14 mouse cellular contexts compared by ENCODE assay signal in the genomic region with DNA sequence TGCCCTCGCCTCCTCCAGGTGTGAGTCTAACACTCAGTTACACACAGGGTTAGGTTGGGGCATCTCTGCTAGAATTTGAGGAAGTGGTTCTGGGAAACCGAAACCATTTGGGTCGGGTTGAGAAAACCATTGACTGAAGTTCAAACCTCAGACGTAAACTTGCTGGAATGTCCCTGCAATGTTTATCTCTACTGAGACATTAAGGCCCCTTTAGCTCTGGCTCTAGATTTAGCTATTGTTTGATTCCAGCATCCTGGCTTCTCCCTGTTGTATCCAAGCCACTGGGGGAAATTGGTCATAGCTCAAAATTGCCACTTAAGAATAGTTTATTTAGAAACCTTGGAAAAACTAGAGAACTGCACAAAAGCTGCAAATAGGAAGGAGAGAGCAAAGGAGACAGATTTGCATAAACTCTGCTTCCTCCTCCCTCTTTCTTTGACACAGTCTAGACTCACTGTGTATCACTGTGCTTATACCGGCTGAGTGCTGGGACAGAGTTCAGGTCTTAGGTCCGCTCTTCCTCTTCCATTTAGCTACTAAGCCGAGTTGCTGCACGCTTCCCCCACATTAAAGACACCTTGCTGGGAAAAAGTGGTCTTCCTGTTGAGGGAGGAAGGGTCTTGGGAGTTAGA. TPM values are rescaled to one million over a fixed set of nuclear protein-coding genes. Genes with fewer than 3 reads are reported as not detected.
DNase-seq lines count a peak whose midpoint lies in the region; ATAC-seq and TF ChIP-seq lines count a peak whose summit lies in the region.
"Had no signal": no experiment of that assay in that cellular context is flagged by ENCODE, and none has a peak within 500 bp of the region (broad histone marks: within the 10 kb centered on the region; RNA-seq: fewer than 3 reads in every experiment).

No protein-coding gene starts in this region.

- no peak overlapping the region for H3K4me3 ChIP-seq in gastrocnemius, adult 2 months
- H3K4me3 ChIP-seq in lung, embryonic 15.5 days = no peak overlapping the region
- H3K4me3 ChIP-seq in lung, adult 2 months (replicated peaks; ENCODE audit: extremely low read depth, low read depth, low read length) = no peak overlapping the region
- H3K4me3 ChIP-seq: liver, embryonic 13.5 days had no signal

- TF ChIP-seq POLR2A in lung, adult 2 months (IDR thresholded peaks at IDR 0.05; ENCODE audit: borderline replicate concordance, extremely low read depth, low read depth, low read length) = no peak

- H3K4me2 ChIP-seq in lung, embryonic 15.5 days = no peak overlapping the region
- H3K4me2 ChIP-seq: liver, embryonic 13.5 days had no signal

- ATAC-seq in lung, embryonic 15.5 days (ENCODE audit: borderline replicate concordance, extremely low read depth, low FRiP score, low TSS enrichment) = no peak
- peak; percentile 72 for ATAC-seq in inflammation-experienced regulatory T-cells, adult 6 months

- no peaks in the 10 kb centered on the region; the same call in 1 of the 2 replicates for H3K27me3 ChIP-seq in lung, embryonic 15.5 days
- H3K27me3 ChIP-seq in splenic B cell, adult 2 months (ENCODE audit: control insufficient read depth, insufficient read depth, low read length, poor library complexity, severe bottlenecking) = no peaks in the 10 kb centered on the region

- H3K27ac ChIP-seq in gastrocnemius, adult 2 months = peak overlapping the region; percentile 71
- peak overlapping the region; percentile 9 for H3K27ac ChIP-seq in lung, embryonic 15.5 days
- H3K27ac ChIP-seq: liver, embryonic 13.5 days had no signal

- H3K4me1 ChIP-seq in lung, embryonic 15.5 days = peaks cover 18% of the 10 kb centered on the region
- peaks cover 15% of the 10 kb centered on the region for H3K4me1 ChIP-seq in lung, adult 2 months (ENCODE audit: control insufficient read depth, insufficient read depth, low read length)

- no peaks in the 10 kb centered on the region for H3K9me3 ChIP-seq in lung, embryonic 15.5 days
- H3K9me3 ChIP-seq: liver, embryonic 13.5 days had no signal

- no peak for TF ChIP-seq CTCF in gastrocnemius, adult 2 months (IDR thresholded peaks at IDR 0.05)
- no peak for TF ChIP-seq CTCF in lung, adult 2 months (IDR thresholded peaks at IDR 0.05; ENCODE audit: insufficient read depth, low read length)

- no peak overlapping the region for H3K9ac ChIP-seq in lung, embryonic 15.5 days
- H3K9ac ChIP-seq: liver, embryonic 13.5 days had no signal

- 60% methylated on average over 8 of the region's 8 CpGs for WGBS in lung, embryonic 15.5 days
- 41% methylated on average over 8 of the region's 8 CpGs for WGBS in lung, adult 2 months

- intact Hi-C loops in gastrocnemius, adult 2 months (cut with DNase I) = no loop called here
- intact Hi-C loops in gastrocnemius, postnatal 36 days (cut with DNase I) = no loop called here

- H3K36me3 ChIP-seq in lung, embryonic 15.5 days = no peaks in the 10 kb centered on the region
- no peaks in the 10 kb centered on the region for H3K36me3 ChIP-seq in splenic B cell, adult 2 months (ENCODE audit: control insufficient read depth, insufficient read depth, low read length, poor library complexity, severe bottlenecking)
- H3K36me3 ChIP-seq: liver, embryonic 13.5 days had no signal

- no peak for DNase-seq in gastrocnemius, adult 2 months
- no peak for DNase-seq in gastrocnemius, postnatal 36 days
- DNase-seq in lung, adult 2 months = no peak
- peak; percentile 50 for DNase-seq in splenic B cell, adult 2 months (ENCODE audit: low read depth, low spot score)
- no peak for DNase-seq in cerebellum, adult 18-20 months
- DNase-seq in testis, postnatal 10 days (ENCODE audit: low spot score) = no peak
- DNase-seq: cerebellum, adult 2 months; embryo, embryonic 11 days; kidney, adult 9 months; liver, embryonic 13.5 days; thymus, adult 18-20 months had no signal

RNA-seq across cellular contexts. Expression of gene Lysmd2, which starts 5.4 kb away (rescaled TPM):
- 1 to 10 TPM; 4.0 to 4.7 TPM for total RNA-seq in gastrocnemius, adult 2 months (2021)
- total RNA-seq in gastrocnemius, postnatal 36 days (2021) = 1 to 10 TPM; 5.3 to 5.8 TPM
- polyA plus RNA-seq in lung, embryonic 15.5 days (2015; fragmentation: Nextera tagmentation; extraction: Ambion mirVana) = 27.0 and 28.1 TPM in 2 replicates
- 60.6 and 73.7 TPM in 2 replicates for polyA plus RNA-seq in lung, adult 2 months (2012; rRNA removed)
- 1 to 10 TPM; 4.9 to 6.1 (median 5.9) TPM for polyA plus RNA-seq in inflammation-experienced regulatory T-cells, adult 6 months (2017; shearing (Covaris generic))
- total RNA-seq: MEL had no signal

RNA-seq across cellular contexts. Expression of gene Tmod2, which starts 19.8 kb away (rescaled TPM):
- 1 to 10 TPM; 5.4 to 5.6 TPM for total RNA-seq in gastrocnemius, adult 2 months (2021)
- 1 to 10 TPM; 5.0 to 5.4 TPM for total RNA-seq in gastrocnemius, postnatal 36 days (2021)
- polyA plus RNA-seq in lung, embryonic 15.5 days (2015; fragmentation: Nextera tagmentation; extraction: Ambion mirVana) = 9.4 and 10.1 TPM in 2 replicates
- 3.3 and 7.6 TPM in 2 replicates for polyA plus RNA-seq in lung, adult 2 months (2012; rRNA removed)
- polyA plus RNA-seq in inflammation-experienced regulatory T-cells, adult 6 months (2017; shearing (Covaris generic)) = under 1 TPM in 2 of 3 experiments, not detected in 1; 0.04 to 0.09 TPM
- total RNA-seq: MEL had no signal

RNA-seq across cellular contexts. Expression of gene Scg3, which starts 52.9 kb away (rescaled TPM):
- 1 to 10 TPM; 1.1 to 1.7 TPM for total RNA-seq in gastrocnemius, adult 2 months (2021)
- 1 to 10 TPM; 1.3 TPM for total RNA-seq in gastrocnemius, postnatal 36 days (2021)
- polyA plus RNA-seq in lung, embryonic 15.5 days (2015; fragmentation: Nextera tagmentation; extraction: Ambion mirVana) = 1.1 and 1.6 TPM in 2 replicates
- polyA plus RNA-seq in lung, adult 2 months (2012; rRNA removed) = 0.38 and 1.6 TPM in 2 replicates
- not detected for polyA plus RNA-seq in inflammation-experienced regulatory T-cells, adult 6 months (2017; shearing (Covaris generic))
- total RNA-seq: MEL had no signal
